Mouse (Mus musculus) heart, embryonic 14.5 days (tissue): Measurements from ENCODE around the gene Islr. TPM values are rescaled to one million over a fixed set of nuclear protein-coding genes. Genes with fewer than 3 reads are reported as not detected.

Experiments used
- ATAC-seq: fragments of 200-750 bp; cut with Nextera tagmentation; 2 replicates; pipeline ENCODE4 v1.8.0; 2017; ENCODE audit warnings: low read depth, moderate TSS enrichment; ENCODE audit not compliant: insufficient number of reproducible peaks, insufficient read depth, low FRiP score
- H3K27ac ChIP-seq, 2 experiments: fragments of 200-500 bp in 1 of 2; fragments of 300-500 bp in 1 of 2; sonication (generic) in 1 of 2; replicated peaks in 1 of 2; 2 replicates each; pipeline ENCODE4 v1.5.1; 2012 to 2014; ENCODE audit warnings: low read depth in 2 of 2, low read length in 2 of 2, control low read depth in 1 of 2, mild to moderate bottlenecking in 1 of 2, mixed read lengths in 1 of 2; ENCODE audit not compliant: control insufficient read depth in 1 of 2, insufficient read depth in 1 of 2
- H3K27me3 ChIP-seq: fragments of 300-500 bp; sonication (generic); 2 replicates; pipeline ENCODE4 v1.6.1; 2014; ENCODE audit warnings: mild to moderate bottlenecking, low read length, control low read depth; ENCODE audit not compliant: control insufficient read depth, insufficient read depth
- H3K36me3 ChIP-seq: fragments of 300-500 bp; sonication (generic); 2 replicates; pipeline ENCODE4 v1.6.1; 2014; ENCODE audit warnings: mild to moderate bottlenecking, control low read depth, low read length, mixed read lengths; ENCODE audit not compliant: control insufficient read depth, insufficient read depth
- H3K4me1 ChIP-seq, 2 experiments: fragments of 200-500 bp in 1 of 2; fragments of 300-500 bp in 1 of 2; sonication (generic) in 1 of 2; 2 replicates each; pipeline ENCODE4 v1.6.1; 2012 to 2014; ENCODE audit warnings: low read length in 2 of 2, control low read depth in 1 of 2, mixed read lengths in 1 of 2; ENCODE audit not compliant: control insufficient read depth in 2 of 2, insufficient read depth in 2 of 2
- H3K4me2 ChIP-seq: fragments of 300-500 bp; sonication (generic); 2 replicates; pipeline ENCODE4 v1.6.1; 2014; ENCODE audit warnings: mild to moderate bottlenecking, low read length
- H3K4me3 ChIP-seq, 2 experiments: fragments of 200-500 bp in 1 of 2; fragments of 300-500 bp in 1 of 2; sonication (generic) in 1 of 2; 2 replicates each; pipeline ENCODE4 v1.5.1; 2012 to 2014; ENCODE audit warnings: low read length in 2 of 2, mild to moderate bottlenecking in 2 of 2, control low read depth in 1 of 2, low read depth in 1 of 2, moderate library complexity in 1 of 2; ENCODE audit not compliant: control insufficient read depth in 1 of 2, insufficient read depth in 1 of 2
- H3K9ac ChIP-seq: fragments of 300-500 bp; sonication (generic); 2 replicates; pipeline ENCODE4 v1.6.1; 2014; ENCODE audit warnings: mild to moderate bottlenecking, low read length
- H3K9me3 ChIP-seq: fragments of 300-500 bp; sonication (generic); 2 replicates; pipeline ENCODE4 v1.6.1; 2016; ENCODE audit warnings: low read length, control low read depth; ENCODE audit not compliant: control insufficient read depth
- WGBS: fragments of 180-500 bp; shearing (Covaris S2); extraction: QIAGEN DNeasy Blood & Tissue Kit; methylation state at CpG from one replicate; pipeline ENCODE4 v1.1.7; 2014; 5-methylcytosine and 5-hydroxymethylcytosine counted together
- polyA plus RNA-seq: library from polyadenylated mRNA; unstranded; fragments of >200 nt; fragmentation: Nextera tagmentation; extraction: Ambion mirVana; gene quantifications from 2 replicates; pipeline ENCODE4 v1.2.1, GENCODE M21; 2014

Gene Islr
- polyA plus RNA-seq, 1 experiment from 2014 or later, result 15.6 TPM

DNA sequence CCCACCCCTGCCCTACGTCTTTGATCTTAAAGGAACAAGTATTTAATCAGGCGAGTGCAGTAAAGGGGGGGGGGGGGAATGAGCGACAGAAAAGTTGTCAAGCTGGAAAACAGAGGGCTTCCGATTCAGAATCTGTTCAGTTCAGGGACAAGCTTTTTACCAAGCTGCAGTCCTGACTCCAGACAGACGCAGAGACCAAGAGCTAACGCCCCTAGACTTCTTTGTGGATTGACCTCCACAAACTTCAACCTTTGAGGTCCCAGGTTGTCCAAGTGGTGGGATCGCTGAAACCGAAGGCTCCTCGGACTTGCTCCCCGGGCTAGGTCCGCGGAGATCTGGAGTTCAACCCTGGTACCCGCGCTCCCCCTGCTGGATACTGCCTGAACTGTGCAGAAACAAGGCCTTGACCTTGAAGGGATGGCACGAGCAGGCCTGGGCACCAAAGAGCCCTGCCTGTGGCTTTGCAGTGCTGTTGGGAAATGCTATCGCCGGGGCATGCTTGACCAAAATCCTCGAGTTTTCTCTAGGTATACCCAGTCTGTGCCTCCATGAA, 418 bp upstream of the Islr start:
- WGBS, result 3% methylated on average over 18 of the region's 18 CpGs
- no peak overlapping the region for H3K27ac ChIP-seq
- 0 out of 2 replicates have a peak overlapping the region, but pooled peaks have one; percentile 17 for H3K9ac ChIP-seq
- ATAC-seq, result peak; percentile 62; the same call in 1 of the 2 replicates
- peak overlapping the region; percentile 60 for H3K4me2 ChIP-seq
- no peaks in the 10 kb centered on the region for H3K36me3 ChIP-seq
- H3K9me3 ChIP-seq, result no peaks in the 10 kb centered on the region
- peaks cover 5 to 9% of the 10 kb centered on the region in 2 experiments; a peak in 3 of 4 replicates for H3K4me1 ChIP-seq
- H3K27me3 ChIP-seq, result peaks cover 49% of the 10 kb centered on the region
- H3K4me3 ChIP-seq, result peak overlapping the region; percentile 34 to 50

DNA sequence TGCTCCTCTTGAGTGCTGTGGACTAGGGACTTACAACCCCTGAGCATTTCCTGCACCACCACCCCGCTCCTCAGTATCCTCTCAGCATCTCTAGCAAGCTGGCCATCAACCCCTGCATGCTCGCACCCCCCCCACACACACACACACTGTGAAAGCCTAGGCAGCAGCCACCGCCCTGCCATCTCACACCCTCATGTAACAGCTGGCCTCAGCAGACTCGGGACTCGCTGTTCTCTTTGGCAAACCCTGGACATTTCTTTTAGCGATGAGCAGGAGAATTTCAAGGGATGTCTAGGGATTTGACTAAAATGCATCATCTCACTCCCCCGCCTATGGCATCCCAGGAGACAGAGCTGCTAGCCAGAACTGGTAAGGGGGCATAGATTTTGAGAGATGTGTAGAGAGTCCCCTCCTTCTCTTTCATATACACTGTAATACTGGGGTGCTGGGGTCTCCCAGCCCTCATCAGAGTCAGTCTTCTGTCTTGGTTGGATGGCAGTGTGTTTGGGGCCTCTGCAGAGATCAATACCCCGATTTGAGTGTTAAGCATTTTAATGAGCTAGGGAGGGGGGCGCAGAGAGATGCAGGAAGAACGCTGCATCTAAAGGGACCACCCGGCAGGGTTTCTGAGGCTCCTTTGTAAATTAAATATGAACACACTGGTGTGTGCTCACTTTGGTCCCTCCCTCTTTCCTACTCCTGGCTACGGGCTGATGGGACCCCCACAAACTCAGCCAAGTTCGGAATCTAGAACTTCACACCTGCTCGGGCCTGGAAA, 1.2 kb downstream of the Islr start:
- no peak overlapping the region for H3K9ac ChIP-seq
- no peak for ATAC-seq
- no peak overlapping the region for H3K4me3 ChIP-seq
- no peak overlapping the region for H3K4me2 ChIP-seq
- no peak overlapping the region for H3K27ac ChIP-seq
- no peaks in the 10 kb centered on the region for H3K36me3 ChIP-seq
- no peaks in the 10 kb centered on the region for H3K9me3 ChIP-seq
- WGBS, result 7% methylated on average over 14 of the region's 14 CpGs
- peaks cover 5 to 20% of the 10 kb centered on the region in 2 experiments; a peak in 3 of 4 replicates for H3K4me1 ChIP-seq
- H3K27me3 ChIP-seq, result peaks cover 65% of the 10 kb centered on the region

DNA sequence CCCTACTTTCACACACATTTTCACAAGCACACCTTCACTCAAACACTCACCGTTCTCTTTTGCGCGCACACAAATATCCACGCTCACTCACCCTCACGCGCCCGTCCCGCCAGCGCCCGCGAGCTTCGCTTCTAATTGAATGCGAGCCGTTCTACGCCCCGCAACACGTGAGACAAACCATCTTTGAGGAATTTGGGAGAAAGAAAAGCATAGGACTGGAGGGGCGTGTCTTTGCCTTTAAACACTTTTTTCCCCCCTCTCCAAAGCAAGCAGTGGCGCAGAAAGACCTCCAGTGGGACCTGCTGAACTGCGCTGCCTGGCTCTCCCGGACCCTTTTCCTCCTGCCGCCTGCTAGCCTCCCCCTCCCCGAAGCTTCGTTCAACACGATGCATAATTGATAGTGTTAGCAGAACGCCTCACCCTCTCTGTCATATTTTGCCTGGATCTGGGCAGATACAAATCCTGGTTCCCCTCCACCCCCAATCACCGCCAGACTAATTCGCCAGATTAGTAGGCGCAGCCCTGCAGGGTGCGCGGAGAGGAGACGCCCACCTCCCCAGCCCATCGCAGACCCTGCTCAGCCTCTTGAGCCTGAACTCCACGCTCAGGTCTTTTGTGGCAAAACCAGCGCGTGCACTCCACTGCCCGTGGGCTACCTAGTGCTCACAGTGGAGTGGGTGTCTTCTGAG, 2.1 kb downstream of the Islr start:
- H3K4me3 ChIP-seq, result no peak overlapping the region; a peak in 1 of 4 replicates
- H3K9ac ChIP-seq, result no peak overlapping the region
- H3K4me2 ChIP-seq, result 0 out of 2 replicates have a peak overlapping the region, but pooled peaks have one; percentile 24
- H3K27me3 ChIP-seq, result peaks cover 73% of the 10 kb centered on the region
- no peaks in the 10 kb centered on the region for H3K36me3 ChIP-seq
- H3K9me3 ChIP-seq, result no peaks in the 10 kb centered on the region
- 1% methylated on average over 37 of the region's 37 CpGs for WGBS
- no peak for ATAC-seq
- H3K4me1 ChIP-seq, result peaks cover 13 to 28% of the 10 kb centered on the region in 2 experiments; a peak in 3 of 4 replicates
- H3K27ac ChIP-seq, result no peak overlapping the region

DNA sequence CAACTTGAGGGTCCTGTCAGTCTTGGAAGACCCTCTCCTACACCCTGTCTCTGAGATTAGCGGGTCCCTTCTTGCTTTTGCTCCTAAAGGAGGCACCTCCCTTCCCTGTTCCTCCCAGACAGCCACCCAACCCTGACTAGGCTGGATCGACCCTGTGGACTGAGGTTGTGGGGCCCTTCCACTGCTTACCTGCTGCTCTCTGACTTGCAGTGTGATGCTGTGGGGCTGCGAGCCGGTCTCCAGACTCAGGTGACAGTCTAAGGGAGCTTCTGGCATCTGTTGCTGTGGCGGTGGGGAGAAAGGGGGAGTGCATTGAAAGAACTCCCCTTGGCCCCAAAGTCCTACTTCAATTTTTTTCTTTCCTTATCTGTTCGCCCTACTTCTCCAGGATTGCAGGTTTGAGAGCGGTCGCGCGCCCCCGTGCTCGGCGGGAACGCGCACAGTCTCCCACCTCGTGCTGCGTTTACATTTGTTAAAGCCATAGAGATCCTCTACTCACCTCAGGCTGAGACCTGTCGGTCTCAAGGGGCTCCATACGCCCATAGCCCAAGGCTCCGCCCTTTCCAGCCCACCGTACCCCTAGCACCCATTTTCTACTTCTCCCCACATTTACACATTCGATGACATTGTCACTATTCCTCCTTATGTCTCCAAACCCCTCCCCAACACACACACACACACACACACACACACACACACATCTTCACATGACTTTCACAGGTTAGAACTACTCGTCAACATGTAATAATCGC, 2.8 kb downstream of the Islr start:
- Histone ChIP-seq H3K27me3 (peaks cover 78% of the 10 kb centered on the region), H3K36me3 (no peaks in the 10 kb centered on the region), H3K4me3 (peak overlapping the region in 1 of 2 experiments; percentile 4; a peak in 1 of 4 replicates), H3K9ac (no peak overlapping the region), H3K4me1 (peaks cover 15 to 36% of the 10 kb centered on the region in 2 experiments; a peak in 3 of 4 replicates), H3K9me3 (no peaks in the 10 kb centered on the region), H3K27ac (no peak overlapping the region), H3K4me2 (no peak overlapping the region)
- ATAC-seq, result no peak
- WGBS, result 1% methylated on average over 24 of the region's 24 CpGs

DNA sequence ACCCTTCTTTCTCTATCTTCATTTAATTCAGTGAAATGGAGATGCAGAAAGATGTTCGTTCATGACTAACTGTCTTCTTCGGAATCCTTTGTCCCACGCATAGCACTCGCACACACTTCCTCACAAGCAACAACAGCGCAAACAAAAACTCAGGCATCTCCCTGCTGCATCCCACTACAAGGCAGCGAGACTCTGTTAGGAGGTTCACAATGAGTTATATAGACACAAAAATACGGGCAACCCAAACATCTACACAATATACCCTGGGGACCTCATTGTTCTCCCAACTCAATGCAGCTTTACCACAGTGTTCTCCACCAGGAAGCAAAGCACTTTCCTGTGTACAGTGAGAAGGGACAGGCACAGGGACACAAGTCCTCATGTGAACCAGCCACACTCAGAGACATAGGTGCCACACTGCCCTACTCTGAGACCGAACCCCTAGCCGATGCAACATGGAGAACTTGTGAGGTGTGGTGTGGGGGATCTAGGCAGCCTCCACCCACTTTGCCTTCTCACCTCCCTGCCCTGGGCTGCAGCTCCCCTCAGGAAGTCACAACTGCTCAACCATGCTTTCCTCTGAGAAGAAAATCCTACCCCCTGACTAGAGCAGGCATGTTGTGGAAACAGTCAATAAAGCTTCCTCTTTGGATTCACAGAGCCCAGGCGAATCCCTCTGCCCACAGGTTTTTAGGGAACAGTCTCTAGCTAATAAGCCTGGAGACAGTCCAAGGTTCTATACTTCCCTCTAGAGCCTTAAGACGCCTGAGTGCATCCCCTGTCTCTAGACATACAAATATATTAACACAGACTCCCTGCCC, 3.6 kb downstream of the Islr start:
- no peak overlapping the region for H3K4me2 ChIP-seq
- no peaks in the 10 kb centered on the region for H3K36me3 ChIP-seq
- no peaks in the 10 kb centered on the region for H3K9me3 ChIP-seq
- H3K4me1 ChIP-seq, result peaks cover 15 to 36% of the 10 kb centered on the region in 2 experiments; a peak in 3 of 4 replicates
- ATAC-seq, result no peak
- peaks cover 86% of the 10 kb centered on the region for H3K27me3 ChIP-seq
- H3K4me3 ChIP-seq, result no peak overlapping the region
- WGBS, result 12% methylated on average over 11 of the region's 11 CpGs
- H3K27ac ChIP-seq, result no peak overlapping the region
- no peak overlapping the region for H3K9ac ChIP-seq

DNA sequence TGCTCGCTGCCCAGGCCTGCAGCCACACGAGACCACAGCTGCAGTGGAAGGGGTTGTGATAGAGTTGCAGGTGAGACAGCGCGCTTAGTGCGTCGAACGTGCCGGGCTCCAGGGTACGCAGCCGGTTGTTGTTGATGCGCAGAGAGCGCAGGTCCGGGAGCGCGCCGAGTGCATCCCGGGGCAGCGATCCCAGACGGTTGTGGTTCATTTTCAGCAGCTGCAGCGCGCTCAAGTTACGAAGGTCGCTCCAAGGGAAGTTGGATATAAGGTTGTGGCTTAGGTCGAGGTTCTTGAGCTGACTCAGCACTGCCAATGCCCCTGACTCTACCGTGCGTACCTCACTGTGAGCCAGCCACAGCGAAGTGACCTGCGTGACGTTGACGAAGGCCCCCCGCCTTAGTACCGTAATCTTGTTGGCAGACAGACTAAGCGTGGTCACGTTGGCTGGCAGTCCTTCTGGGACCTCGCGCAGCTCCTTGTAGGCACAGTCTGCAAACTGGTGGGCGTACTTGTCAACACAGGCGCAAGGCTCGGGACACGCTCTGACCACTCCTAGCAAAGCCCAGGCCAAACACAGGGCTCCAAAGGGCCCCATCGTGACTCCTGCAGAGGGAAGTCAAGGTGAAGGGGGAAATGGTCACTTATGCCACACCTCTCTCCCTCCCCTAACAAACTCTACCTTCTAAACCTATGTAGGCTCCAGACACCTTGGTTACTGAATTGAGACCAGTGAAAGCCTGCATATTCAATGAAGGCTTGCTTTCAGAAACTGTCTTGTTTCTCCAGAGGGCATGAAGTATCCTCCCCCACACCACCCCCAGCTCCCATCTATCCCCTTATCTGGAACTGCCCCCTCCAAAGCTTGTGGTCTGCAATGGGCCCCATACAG, 4.5 kb downstream of the Islr start:
- H3K9ac ChIP-seq, result no peak overlapping the region
- peaks cover 15 to 36% of the 10 kb centered on the region in 2 experiments; a peak in 3 of 4 replicates for H3K4me1 ChIP-seq
- H3K4me2 ChIP-seq, result peak overlapping the region; percentile 49
- H3K27ac ChIP-seq, result no peak overlapping the region
- H3K4me3 ChIP-seq, result peak overlapping the region in 1 of 2 experiments; percentile 28; a peak in 2 of 4 replicates
- no peaks in the 10 kb centered on the region for H3K36me3 ChIP-seq
- under 1% methylated on average over 41 of the region's 41 CpGs for WGBS
- ATAC-seq, result no peak
- peaks cover 94% of the 10 kb centered on the region for H3K27me3 ChIP-seq
- H3K9me3 ChIP-seq, result no peaks in the 10 kb centered on the region
